Mouse (Mus musculus): Measurements from ENCODE around the gene Btn2a2. TPM values are rescaled to one million over a fixed set of nuclear protein-coding genes. Genes with fewer than 3 reads are reported as not detected.

The Btn2a2 gene
- total and polyA plus RNA-seq, 3 experiments: 1.2 to 2.1 (median 1.3) TPM

- H3K4me3 ChIP-seq (replicated peaks in 1 of 3; ENCODE audit: low read depth in 2 of 3, low read length in 2 of 3, poor library complexity in 1 of 3): peak overlapping the region; percentile 45 to 67 (median 55)
- peak overlapping the region; percentile 82 for H3K27ac ChIP-seq (ENCODE audit: insufficient read depth, low read depth)
- H3K9me3 ChIP-seq (replicated peaks; ENCODE audit: low read length): no peaks in the 10 kb centered on the region
- TF ChIP-seq IRF4 (IDR thresholded peaks at IDR 0.05; ENCODE audit: low read depth, low read length): no peak
- no peak for TF ChIP-seq EP300 (IDR thresholded peaks at IDR 0.05; ENCODE audit: low read length)
- 0 out of 2 replicates have a peak, but pooled peaks have one; percentile 23 for TF ChIP-seq MYC (IDR thresholded peaks at IDR 0.05; ENCODE audit: low read depth, low read length)
- TF ChIP-seq KAT2A (IDR thresholded peaks at IDR 0.05; ENCODE audit: insufficient replicate concordance, low read length): no peak
- TF ChIP-seq MAX (IDR thresholded peaks at IDR 0.05; ENCODE audit: low read length): 0 out of 2 replicates have a peak, but pooled peaks have one; percentile 21
- TF ChIP-seq TBP (conservative IDR thresholded peaks at IDR 0.05; ENCODE audit: low read depth, low read length): 0 out of 2 replicates have a peak, but pooled peaks have one; percentile 40
- TF ChIP-seq ZNF384 (IDR thresholded peaks at IDR 0.05; ENCODE audit: low read depth, low read length): peak; percentile 70
- peak; percentile 19; the same call in 1 of the 2 replicates for TF ChIP-seq HCFC1 (IDR thresholded peaks at IDR 0.05; ENCODE audit: low read depth, low read length)
- peak overlapping the region; percentile 98 for H3K9ac ChIP-seq (ENCODE audit: insufficient read depth, low read depth)
- DNase-seq (ENCODE audit: extremely low read depth): no peak
- peaks cover 9 to 30% of the 10 kb centered on the region in 2 experiments for H3K4me1 ChIP-seq (ENCODE audit: control insufficient read depth in 1 of 2, insufficient read depth in 2 of 2)
- no peaks in the 10 kb centered on the region for H3K36me3 ChIP-seq (replicated peaks in 1 of 2; ENCODE audit: control insufficient read depth in 1 of 2, insufficient read depth in 1 of 2, low read length in 1 of 2)
- no peaks in the 10 kb centered on the region for H3K27me3 ChIP-seq (replicated peaks)
- peak overlapping the region; percentile 65 for H3K4me2 ChIP-seq (ENCODE audit: insufficient read depth, low read depth, poor library complexity, severe bottlenecking)
- H3K79me2 ChIP-seq (replicated peaks; ENCODE audit: control insufficient read depth, extremely low read depth, insufficient read depth, poor library complexity, severe bottlenecking): no peaks in the 10 kb centered on the region
- dilution Hi-C loops (cut with MboI; ENCODE audit: extremely low pct_ligation_motif_present, extremely low pct_unique_long_range_greater_than_20kb, low sequenced_read_pairs) (no loop called here), in situ Hi-C loops (cut with MboI; ENCODE audit: low pct_ligation_motif_present, low pct_unique_long_range_greater_than_20kb, low sequenced_read_pairs) (no loop called here)
Observed at GRCm38 (mm10) chr13:23532262-23533075, 43.8 kb upstream of the Btn2a2 start.

GRCm38 (mm10) chr13:23530901-23531875 lies 42.5 kb upstream of the Btn2a2 start, which contains the start of gene Hist1h4h:
Gene Hist1h4h, plus strand, starts transcription at chr13:23531050.
- Histone ChIP-seq H3K9ac (ENCODE audit: insufficient read depth, low read depth) (peak within 1 kb of the TSS; percentile 98), H3K9me3 (replicated peaks; ENCODE audit: low read length) (no peaks in the 10 kb centered on the region), H3K79me2 (replicated peaks; ENCODE audit: control insufficient read depth, extremely low read depth, insufficient read depth, poor library complexity, severe bottlenecking) (no peaks in the 10 kb centered on the region), H3K4me3 (replicated peaks in 1 of 3; ENCODE audit: low read depth in 2 of 3, low read length in 2 of 3, poor library complexity in 1 of 3) (peak within 1 kb of the TSS; percentile 58 to 69 (median 67)), H3K27ac (ENCODE audit: insufficient read depth, low read depth) (peak within 1 kb of the TSS; percentile 74), H3K36me3 (replicated peaks in 1 of 2; ENCODE audit: control insufficient read depth in 1 of 2, insufficient read depth in 1 of 2, low read length in 1 of 2) (no peaks in the 10 kb centered on the region), H3K4me1 (ENCODE audit: control insufficient read depth in 1 of 2, insufficient read depth in 2 of 2) (peaks cover 7 to 28% of the 10 kb centered on the region in 2 experiments), H3K27me3 (replicated peaks) (no peaks in the 10 kb centered on the region), H3K4me2 (ENCODE audit: insufficient read depth, low read depth, poor library complexity, severe bottlenecking) (peak within 1 kb of the TSS; percentile 87)
- in situ Hi-C loops (cut with MboI; ENCODE audit: low pct_ligation_motif_present, low pct_unique_long_range_greater_than_20kb, low sequenced_read_pairs) (no loop called here), dilution Hi-C loops (cut with MboI; ENCODE audit: extremely low pct_ligation_motif_present, extremely low pct_unique_long_range_greater_than_20kb, low sequenced_read_pairs) (no loop called here)
- peak; percentile 97 for DNase-seq (ENCODE audit: extremely low read depth)
- peak; percentile 100 for TF ChIP-seq POLR2AphosphoS2 (IDR thresholded peaks at IDR 0.05; ENCODE audit: low read depth, low read length)
- TF ChIP-seq USF1 (IDR thresholded peaks at IDR 0.05; ENCODE audit: low read depth, low read length): no peak
- TF ChIP-seq MXI1 (IDR thresholded peaks at IDR 0.05; ENCODE audit: low read depth, low read length): peak; percentile 94
- 0 out of 2 replicates have a peak, but pooled peaks have one; percentile 20 for TF ChIP-seq JUND (conservative IDR thresholded peaks at IDR 0.05; ENCODE audit: low read depth, low read length)
- no peak; the same call in 1 of the 2 replicates for TF ChIP-seq SMC3 (IDR thresholded peaks at IDR 0.05; ENCODE audit: low read depth, low read length)
- peak; percentile 97 for TF ChIP-seq POLR2A (IDR thresholded peaks at IDR 0.05; ENCODE audit: low read depth, low read length)
- TF ChIP-seq CHD1 (IDR thresholded peaks at IDR 0.05; ENCODE audit: low read depth, low read length): peak; percentile 96
- TF ChIP-seq ETS1 (conservative IDR thresholded peaks at IDR 0.05; ENCODE audit: low read depth, low read length): peak; percentile 55
- TF ChIP-seq GABPA (IDR thresholded peaks at IDR 0.05; ENCODE audit: insufficient replicate concordance, low read depth, low read length): no peak; the same call in 1 of the 2 replicates
- peak; percentile 18; the same call in 1 of the 2 replicates for TF ChIP-seq IRF4 (IDR thresholded peaks at IDR 0.05; ENCODE audit: low read depth, low read length)
- TF ChIP-seq HCFC1 (IDR thresholded peaks at IDR 0.05; ENCODE audit: low read depth, low read length): peak; percentile 84
- TF ChIP-seq ZMIZ1 (IDR thresholded peaks at IDR 0.05; ENCODE audit: low read depth, low read length): peak; percentile 100
- peak; percentile 53 for TF ChIP-seq BHLHE40 (IDR thresholded peaks at IDR 0.05; ENCODE audit: low read depth, low read length)
- no peak for TF ChIP-seq PAX5 (IDR thresholded peaks at IDR 0.05; ENCODE audit: low read length)
- no peak for TF ChIP-seq CTCF (conservative IDR thresholded peaks at IDR 0.05 in 1 of 2, IDR thresholded peaks at IDR 0.05 in 1 of 2; ENCODE audit: low read depth in 2 of 2, low read length in 2 of 2)
- TF ChIP-seq ZKSCAN1 (IDR thresholded peaks at IDR 0.05; ENCODE audit: borderline replicate concordance, low read depth, low read length): no peak
- TF ChIP-seq CHD2 (IDR thresholded peaks at IDR 0.05; ENCODE audit: low read length): peak; percentile 89
- TF ChIP-seq MAFK (IDR thresholded peaks at IDR 0.05; ENCODE audit: insufficient replicate concordance, low read length): 0 out of 2 replicates have a peak, but pooled peaks have one; percentile 58
- peak; percentile 95 for TF ChIP-seq SIN3A (IDR thresholded peaks at IDR 0.05; ENCODE audit: low read length)
- no peak for TF ChIP-seq ZC3H11A (IDR thresholded peaks at IDR 0.05; ENCODE audit: low read depth, low read length)
- 0 out of 2 replicates have a peak, but pooled peaks have one; percentile 71 for TF ChIP-seq E2F4 (IDR thresholded peaks at IDR 0.05; ENCODE audit: insufficient replicate concordance, low read depth, low read length)
- TF ChIP-seq NELFE (IDR thresholded peaks at IDR 0.05; ENCODE audit: low read depth, low read length): peak; percentile 100
